Mouse (Mus musculus) embryonic facial prominence, embryonic 14.5 days (tissue): ENCODE measurements around the gene Tex13c2. TPM values are rescaled to one million over a fixed set of nuclear protein-coding genes. Genes with fewer than 3 reads are reported as not detected.

ENCODE experiments used
- ATAC-seq: fragments of 200-750 bp; cut with Nextera tagmentation; 2 replicates; pipeline ENCODE4 v1.8.0; 2017; ENCODE audit warnings: low read depth, moderate number of reproducible peaks, moderate TSS enrichment
- DNase-seq: peaks from one replicate; pipeline ENCODE4 v3.0.0-alpha.2; 2015; ENCODE audit warnings: low spot score
- H3K27ac ChIP-seq: fragments of 300-500 bp; sonication (generic); replicated peaks from 2 replicates; pipeline ENCODE4 v1.5.1; 2014; ENCODE audit warnings: low read depth, mild to moderate bottlenecking, low read length, moderate library complexity
- H3K27me3 ChIP-seq: fragments of 300-500 bp; sonication (generic); replicated peaks from 2 replicates; pipeline ENCODE4 v1.6.1; 2014; ENCODE audit warnings: low read length; ENCODE audit not compliant: control insufficient read depth, insufficient read depth
- H3K36me3 ChIP-seq: fragments of 300-500 bp; sonication (generic); 2 replicates; pipeline ENCODE4 v1.6.1; 2014; ENCODE audit warnings: low read length, mixed read lengths; ENCODE audit not compliant: control insufficient read depth, insufficient read depth
- H3K4me1 ChIP-seq: fragments of 300-500 bp; sonication (generic); 2 replicates; pipeline ENCODE4 v1.6.1; 2014; ENCODE audit warnings: antibody characterized with exemption, low read length; ENCODE audit not compliant: control insufficient read depth, insufficient read depth
- H3K4me2 ChIP-seq: fragments of 300-500 bp; sonication (generic); 2 replicates; pipeline ENCODE4 v1.6.1; 2014; ENCODE audit warnings: low read depth, mild to moderate bottlenecking, low read length, moderate library complexity, mixed read lengths
- H3K4me3 ChIP-seq: fragments of 300-500 bp; sonication (generic); 2 replicates; pipeline ENCODE4 v1.5.1; 2014; ENCODE audit warnings: low read depth, mild to moderate bottlenecking, low read length
- H3K9ac ChIP-seq: fragments of 300-500 bp; sonication (generic); 2 replicates; pipeline ENCODE4 v1.6.1; 2014; ENCODE audit warnings: low read depth, mild to moderate bottlenecking, low read length, moderate library complexity, mixed read lengths
- H3K9me3 ChIP-seq: fragments of 300-500 bp; sonication (generic); 2 replicates; pipeline ENCODE4 v1.6.1; 2016; ENCODE audit warnings: low read length; ENCODE audit not compliant: control insufficient read depth
- WGBS: fragments of 180-500 bp; shearing (Covaris S2); extraction: QIAGEN DNeasy Blood & Tissue Kit; methylation state at CpG from one replicate; pipeline ENCODE4 v1.1.7; 2014; 5-methylcytosine and 5-hydroxymethylcytosine counted together
- polyA plus RNA-seq: library from polyadenylated mRNA; unstranded; fragments of >200 nt; fragmentation: Nextera tagmentation; extraction: Ambion mirVana; gene quantifications from 2 replicates; pipeline ENCODE4 v1.2.1, GENCODE M21; 2014

Gene Tex13c2
- polyA plus RNA-seq, 1 experiment from 2014 or later: not detected

DNA sequence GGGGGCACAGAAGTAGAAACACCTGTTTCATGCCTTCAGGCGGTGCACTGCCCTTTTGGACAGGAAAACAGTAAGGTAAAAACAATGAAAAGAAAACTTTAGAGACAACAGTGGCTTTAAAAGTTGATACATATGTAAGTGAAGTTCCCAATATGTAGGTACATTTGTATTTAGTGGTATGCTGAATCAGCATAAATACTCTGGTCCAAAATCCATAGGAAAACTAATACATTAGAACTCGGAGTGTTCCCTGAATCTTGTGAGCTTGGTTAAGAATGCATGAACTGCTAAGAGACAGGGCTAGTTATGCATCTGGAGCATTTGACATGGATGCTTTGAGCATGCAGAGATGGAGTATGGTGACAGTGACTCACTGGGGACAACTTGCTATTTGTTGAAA lies 33.4 kb downstream of the Tex13c2 start:
- Histone ChIP-seq H3K27ac (no peak overlapping the region), H3K27me3 (no peaks in the 10 kb centered on the region), H3K4me1 (no peaks in the 10 kb centered on the region), H3K9me3 (no peaks in the 10 kb centered on the region), H3K9ac (no peak overlapping the region), H3K4me2 (no peak overlapping the region), H3K36me3 (no peaks in the 10 kb centered on the region), H3K4me3 (no peak overlapping the region)
- 66% methylated on average over 2 of the region's 2 CpGs for WGBS
- no peak for ATAC-seq
- no peak for DNase-seq

DNA sequence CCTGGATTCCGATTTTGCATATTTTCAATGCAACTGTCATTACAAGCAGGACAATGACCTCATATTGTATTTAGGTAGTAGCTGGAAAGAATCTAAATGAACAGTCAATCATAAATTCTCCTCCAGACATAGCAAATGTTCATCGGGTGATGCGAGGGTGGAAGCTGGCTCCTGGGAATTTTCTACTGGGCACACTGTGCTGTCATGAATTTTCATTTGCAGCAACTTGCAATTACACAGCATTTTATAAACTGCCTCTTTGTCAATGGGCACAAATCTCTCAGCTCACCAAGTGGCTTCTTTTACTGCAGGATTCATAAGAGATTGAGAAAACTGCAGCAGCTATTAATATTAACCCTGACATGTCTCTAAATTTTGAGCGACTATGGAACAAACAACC lies 41.2 kb downstream of the Tex13c2 start:
- Histone ChIP-seq H3K9me3 (no peaks in the 10 kb centered on the region), H3K27me3 (no peaks in the 10 kb centered on the region), H3K36me3 (no peaks in the 10 kb centered on the region), H3K4me3 (no peak overlapping the region), H3K4me2 (no peak overlapping the region), H3K27ac (no peak overlapping the region), H3K4me1 (no peaks in the 10 kb centered on the region), H3K9ac (no peak overlapping the region)
- WGBS: 68% methylated on average over 4 of the region's 4 CpGs
- DNase-seq: no peak
- ATAC-seq: no peak

DNA sequence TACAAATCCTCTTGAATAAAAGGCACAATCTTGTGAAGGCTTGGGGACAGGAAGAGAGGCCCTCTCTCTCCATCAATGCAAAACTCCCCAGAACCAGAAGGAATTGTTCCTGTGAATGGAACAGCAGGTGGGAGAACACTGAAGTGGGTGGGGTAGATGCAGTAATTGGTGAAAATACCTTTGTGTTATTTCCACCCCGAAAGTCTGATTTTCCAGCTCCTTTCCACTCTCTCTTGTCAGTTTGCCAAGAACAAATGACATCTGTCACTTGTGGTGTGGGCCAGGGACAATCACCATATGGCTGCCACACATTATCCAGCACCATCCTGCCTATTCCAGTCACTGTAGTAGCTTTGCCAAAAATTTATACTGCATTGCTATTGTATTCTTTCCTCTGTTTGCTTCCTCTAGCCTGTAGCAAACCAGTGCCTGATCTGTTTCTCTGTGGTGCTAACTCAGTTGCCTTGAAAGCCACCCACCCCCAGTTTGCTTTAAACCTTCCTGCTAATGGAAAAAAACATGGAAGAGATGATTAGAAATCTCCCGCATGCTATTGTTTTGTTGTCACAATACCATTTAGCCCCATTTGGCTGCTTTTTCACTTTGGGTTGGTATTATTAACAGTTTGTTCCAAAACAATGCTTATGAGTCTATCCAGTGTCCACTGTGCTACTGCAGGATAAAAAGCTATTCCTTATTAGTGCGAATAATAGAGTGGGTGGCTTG lies 50.7 kb downstream of the Tex13c2 start:
- H3K27me3 ChIP-seq: no peaks in the 10 kb centered on the region
- DNase-seq: peak; percentile 12
- 44% methylated on average over 3 of the region's 3 CpGs for WGBS
- peak overlapping the region; percentile 38 for H3K4me2 ChIP-seq
- H3K4me3 ChIP-seq: peak overlapping the region; percentile 19; the same call in 1 of the 2 replicates
- peak; percentile 47; the same call in 1 of the 2 replicates for ATAC-seq
- H3K9me3 ChIP-seq: no peaks in the 10 kb centered on the region
- H3K27ac ChIP-seq: peak overlapping the region; percentile 28; the same call in 1 of the 2 replicates
- no peaks in the 10 kb centered on the region for H3K4me1 ChIP-seq
- no peak overlapping the region for H3K9ac ChIP-seq
- H3K36me3 ChIP-seq: no peaks in the 10 kb centered on the region

DNA sequence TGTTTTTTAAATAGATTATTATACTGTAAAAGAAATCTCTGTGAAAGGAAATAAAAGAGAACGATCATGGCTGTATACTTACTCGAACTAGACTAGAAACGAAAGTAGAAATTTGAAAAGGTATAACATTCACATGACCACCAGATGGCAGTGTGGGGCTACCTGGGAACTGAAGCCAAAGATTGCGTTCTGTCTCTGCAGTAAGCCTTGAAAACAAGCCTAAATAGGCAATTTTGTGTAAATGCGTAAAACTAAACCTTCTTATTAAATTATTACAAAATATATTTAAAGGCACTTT lies 51.2 kb downstream of the Tex13c2 start:
- H3K9ac ChIP-seq: no peak overlapping the region
- ATAC-seq: no peak
- WGBS: 32% methylated on average over 5 of the region's 5 CpGs
- H3K36me3 ChIP-seq: no peaks in the 10 kb centered on the region
- peak overlapping the region; percentile 38 for H3K4me2 ChIP-seq
- no peaks in the 10 kb centered on the region for H3K9me3 ChIP-seq
- H3K27ac ChIP-seq: peak overlapping the region; percentile 28; the same call in 1 of the 2 replicates
- H3K4me3 ChIP-seq: peak overlapping the region; percentile 19; the same call in 1 of the 2 replicates
- H3K4me1 ChIP-seq: no peaks in the 10 kb centered on the region
- no peaks in the 10 kb centered on the region for H3K27me3 ChIP-seq
- peak; percentile 73 for DNase-seq

Other genes with a start within 250 kb of the Tex13c2 start
- gene Sh2d1a, start 12.8 kb downstream of the Tex13c2 start, polyA plus RNA-seq: 1.1 and 1.4 TPM in 2 replicates